Mouse (Mus musculus) kidney, postnatal 10 days (tissue): Measurements from ENCODE around the gene Sec14l3.
"Not testable (repeated sequence)": the region's sequence is repeated elsewhere in the genome, so short reads cannot be mapped to it uniquely, and the experiment has no call there.

Experiments
- DNase-seq: peaks from one replicate; pipeline ENCODE4 v3.0.0; 2021; ENCODE audit warnings: mixed read lengths

Sec14l3 gene

DNA sequence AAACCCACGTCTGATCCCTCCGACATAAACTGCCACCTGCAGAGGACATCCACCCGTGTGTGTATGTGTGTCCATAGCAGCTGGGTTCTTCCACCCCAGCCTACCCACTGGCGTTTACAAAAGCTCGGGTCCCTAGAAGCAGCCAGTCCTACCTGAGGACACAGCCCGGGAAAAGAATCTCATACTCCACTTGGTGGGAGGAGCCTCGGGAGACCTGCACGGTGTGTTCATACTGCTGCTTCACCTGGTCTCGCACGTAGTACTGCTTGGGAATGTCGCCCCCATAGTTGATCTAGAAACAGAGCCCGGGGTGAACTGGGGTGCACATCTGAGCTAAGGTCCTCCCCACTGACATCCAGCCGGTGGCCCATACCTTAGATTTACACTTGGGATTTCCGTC lies 38.9 kb downstream of the Sec14l3 start:
- DNase-seq, result no peak

DNA sequence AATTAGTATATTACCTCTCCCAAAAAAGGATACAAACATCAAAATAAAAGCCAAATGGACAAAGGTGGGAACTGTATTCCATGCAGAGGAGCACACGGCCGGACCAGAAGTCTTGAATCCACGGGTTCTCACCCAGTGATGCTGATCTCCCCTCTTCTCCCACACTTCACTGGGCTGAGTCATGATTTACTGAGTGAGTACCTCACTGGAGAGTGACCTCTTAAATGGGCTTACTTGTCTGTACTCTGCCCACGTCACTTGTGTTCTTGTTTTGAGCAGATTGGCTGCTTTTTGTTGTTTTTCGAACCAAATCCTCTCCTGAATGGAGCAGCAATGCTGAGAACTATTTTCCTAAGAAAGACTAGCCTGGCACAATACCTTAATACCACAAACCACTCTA lies 40.3 kb downstream of the Sec14l3 start:
- DNase-seq, result no peak

GRCm38 (mm10) chr11:4105444-4105843 lies 40.8 kb downstream of the Sec14l3 start:
- DNase-seq, result no peak

DNA sequence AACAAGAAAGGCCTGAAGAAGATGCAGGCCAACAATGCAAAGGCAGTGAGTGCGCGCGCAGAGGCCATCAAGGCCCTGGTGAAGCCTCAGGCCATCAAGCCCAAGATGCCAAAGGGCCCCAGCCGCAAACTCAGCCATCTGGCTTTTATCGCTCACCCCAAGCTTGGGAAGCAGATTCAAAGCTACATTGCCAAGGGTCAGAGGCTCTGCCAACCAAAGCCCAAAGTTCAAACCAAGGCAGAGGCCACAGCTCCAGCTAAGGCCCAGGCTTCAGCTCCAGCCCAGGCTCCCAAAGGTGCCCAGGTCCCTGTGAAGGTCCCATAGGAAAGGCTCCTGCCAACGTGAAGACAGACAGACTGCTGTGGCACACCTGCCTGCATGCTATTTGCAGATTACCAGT lies 43.3 kb downstream of the Sec14l3 start:
- not testable (repeated sequence) for DNase-seq

DNA sequence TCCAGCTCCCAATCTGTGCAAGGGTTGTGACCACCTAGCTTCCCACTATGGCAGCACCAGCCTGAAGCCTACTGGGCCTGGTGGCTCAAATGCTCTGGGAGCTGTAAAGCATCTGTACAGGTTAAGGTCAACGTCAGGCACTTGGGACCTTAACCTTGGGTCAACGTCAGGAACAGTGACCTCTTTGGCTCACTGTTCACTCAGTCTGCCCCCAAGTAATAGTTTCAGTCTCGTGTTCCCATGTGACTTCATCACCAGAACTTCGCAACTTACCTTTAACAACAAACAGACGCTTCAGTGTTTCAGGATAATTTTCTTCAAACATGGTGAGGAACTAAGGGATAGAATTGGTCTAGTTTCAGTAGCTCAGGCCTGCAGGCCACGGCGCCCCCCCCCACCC lies 44.0 kb downstream of the Sec14l3 start:
- DNase-seq, result no peak

DNA sequence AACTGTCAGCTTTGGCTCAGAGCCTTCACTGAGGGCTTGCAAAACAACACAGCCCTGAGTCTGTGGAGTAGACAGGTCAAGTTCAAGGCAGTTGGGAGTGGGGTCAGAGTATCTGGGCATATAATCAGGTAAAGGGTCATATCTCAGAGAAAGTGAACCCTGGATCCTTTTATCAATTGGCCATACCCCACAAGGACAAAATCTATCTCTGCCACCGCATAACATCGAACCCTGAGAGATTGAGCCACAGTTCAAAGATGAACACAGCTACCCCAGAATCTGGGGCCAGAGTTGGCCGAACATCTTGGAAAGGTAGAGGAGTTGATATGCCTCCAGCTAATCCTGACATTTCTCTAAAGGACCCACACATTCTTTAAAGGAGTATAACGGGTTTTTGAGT lies 47.4 kb downstream of the Sec14l3 start:
- no peak for DNase-seq

GRCm38 (mm10) chr11:4112861-4113260 lies 48.2 kb downstream of the Sec14l3 start:
- no peak for DNase-seq

DNA sequence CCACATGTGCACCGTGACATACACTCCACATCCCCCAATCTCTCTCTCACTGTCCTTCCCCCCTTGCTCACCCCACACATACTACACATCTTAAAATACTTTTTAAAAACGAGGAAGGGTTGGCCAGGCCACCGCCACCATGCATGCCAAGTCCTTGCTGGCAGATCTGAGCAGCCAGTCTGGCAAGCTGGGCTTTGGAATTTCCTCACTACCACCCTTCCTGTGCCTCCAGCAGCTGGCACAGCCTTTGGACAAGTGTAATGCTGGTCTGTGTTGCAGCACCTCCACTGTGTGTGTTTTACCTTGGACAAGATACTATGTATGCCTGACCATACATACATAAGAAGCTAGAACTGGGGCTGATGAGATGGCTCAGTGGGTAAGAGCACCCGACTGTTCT lies 48.9 kb downstream of the Sec14l3 start:
- DNase-seq, result no peak

GRCm38 (mm10) chr11:4113970-4114369 lies 49.3 kb downstream of the Sec14l3 start:
- DNase-seq, result no peak

DNA sequence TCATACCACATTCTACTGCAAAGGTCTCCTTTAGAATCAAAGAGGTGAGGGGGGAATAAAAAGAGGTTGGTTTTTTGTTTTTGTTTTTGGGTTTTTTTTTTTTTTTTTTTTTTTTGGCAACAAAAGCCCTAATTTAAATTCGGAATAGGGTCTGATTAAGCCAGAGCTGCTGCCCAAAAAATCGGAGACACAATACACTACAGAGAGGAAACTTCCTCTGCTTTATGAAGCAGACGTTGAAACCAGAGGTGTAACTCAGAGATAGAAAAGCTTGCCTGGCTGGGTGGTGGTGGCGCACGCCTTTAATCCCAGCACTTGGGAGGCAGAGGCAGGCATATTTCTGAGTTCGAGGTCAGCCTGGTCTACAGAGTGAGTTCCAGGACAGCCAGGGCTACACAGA lies 49.9 kb downstream of the Sec14l3 start:
- DNase-seq, result not testable (repeated sequence)

- no peak for DNase-seq
Measured at GRCm38 (mm10) chr11:4115407-4115806, 50.8 kb downstream of the Sec14l3 start.

GRCm38 (mm10) chr11:4116458-4117141 lies 52.0 kb downstream of the Sec14l3 start:
- no peak for DNase-seq

GRCm38 (mm10) chr11:4117372-4118071 lies 52.9 kb downstream of the Sec14l3 start:
- no peak for DNase-seq

GRCm38 (mm10) chr11:4118081-4118921 lies 53.7 kb downstream of the Sec14l3 start:
- DNase-seq, result peak; percentile 85

DNA sequence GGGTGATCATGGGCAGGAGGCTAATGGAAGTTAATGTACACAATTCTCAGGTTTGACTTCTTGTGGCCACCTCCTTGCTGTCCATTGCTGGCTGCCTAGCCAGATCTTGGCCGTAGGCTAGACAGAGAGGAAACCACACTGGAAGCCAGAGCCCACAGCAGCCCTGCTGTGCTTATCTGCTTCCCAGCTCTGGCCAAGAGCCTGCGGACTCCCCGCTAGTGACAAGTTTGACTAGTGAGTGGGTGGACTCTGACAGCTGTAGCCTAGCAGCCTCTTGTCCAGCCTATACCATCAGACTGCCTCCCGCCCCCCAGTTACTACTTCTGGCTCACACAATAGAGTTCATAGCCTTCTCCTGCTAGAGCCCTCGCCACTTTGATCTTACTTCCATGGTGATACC lies 55.0 kb downstream of the Sec14l3 start:
- no peak for DNase-seq

DNA sequence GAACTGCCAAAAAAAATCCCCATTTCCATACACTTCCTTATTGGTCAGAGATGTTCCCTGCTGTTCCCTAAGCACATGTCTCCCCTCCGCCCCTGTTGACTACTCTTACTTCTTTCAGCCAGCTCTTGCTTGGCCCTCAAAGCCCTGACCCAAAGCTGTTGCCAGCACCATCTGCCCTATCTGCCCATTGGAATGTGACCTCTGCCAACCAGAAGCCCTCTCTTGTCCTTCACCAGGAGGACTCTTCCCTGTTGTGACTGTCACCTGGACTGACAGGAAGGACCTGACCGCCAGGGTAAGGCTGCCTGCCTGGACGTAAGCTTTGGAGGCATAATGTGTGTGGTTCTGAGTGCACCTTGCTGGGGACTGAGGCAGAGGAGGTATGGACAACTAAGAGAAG lies 57.0 kb downstream of the Sec14l3 start:
- no peak for DNase-seq

- no peak for DNase-seq
Measured at GRCm38 (mm10) chr11:4122226-4122625, 57.6 kb downstream of the Sec14l3 start.

- DNase-seq, result no peak
Measured at GRCm38 (mm10) chr11:4122742-4123579, 58.3 kb downstream of the Sec14l3 start, which contains the start of gene Sec14l2. Sec14l2 (minus strand) TSS chr11:4123415.

- no peak for DNase-seq
Measured at GRCm38 (mm10) chr11:4123922-4124321, 59.3 kb downstream of the Sec14l3 start.

- no peak for DNase-seq
Measured at GRCm38 (mm10) chr11:4127059-4127458, 62.4 kb downstream of the Sec14l3 start.
